Comparison of ENCODE assay signal across 8 mouse cellular contexts in genomic region chr10:81288601-81289000, GRCm38 (mm10). TPM values are rescaled to one million over a fixed set of nuclear protein-coding genes. Genes with fewer than 3 reads are reported as not detected.
A peak's percentile ranks its signal among the peaks of the same experiment; 100 is the strongest.
DNase-seq lines count a peak whose midpoint lies in the region; ATAC-seq lines count a peak whose summit lies in the region.

No protein-coding gene starts in this region.

- H3K9me3 ChIP-seq in hindbrain, embryonic 14.5 days (ENCODE audit: control insufficient read depth, low read length) = no peaks in the 10 kb centered on the region
- no peaks in the 10 kb centered on the region for H3K9me3 ChIP-seq in hindbrain, embryonic 12.5 days (replicated peaks)
- H3K9me3 ChIP-seq in stomach, embryonic 16.5 days (replicated peaks; ENCODE audit: control insufficient read depth, low read length) = no peaks in the 10 kb centered on the region

- H3K9ac ChIP-seq in hindbrain, embryonic 14.5 days = peak overlapping the region; percentile 16; the same call in 1 of the 2 replicates
- H3K9ac ChIP-seq in hindbrain, embryonic 12.5 days = no peak overlapping the region
- H3K9ac ChIP-seq in stomach, embryonic 16.5 days (ENCODE audit: low read length) = no peak overlapping the region

- peaks cover 45% of the 10 kb centered on the region for H3K27me3 ChIP-seq in hindbrain, embryonic 14.5 days (ENCODE audit: control insufficient read depth, insufficient read depth, low read length)
- peaks cover 53% of the 10 kb centered on the region for H3K27me3 ChIP-seq in hindbrain, embryonic 12.5 days
- H3K27me3 ChIP-seq in stomach, embryonic 16.5 days (ENCODE audit: control insufficient read depth, insufficient read depth, low read length) = peaks cover 14% of the 10 kb centered on the region

- WGBS in hindbrain, embryonic 14.5 days = 34% methylated on average over 6 of the region's 6 CpGs
- WGBS in hindbrain, embryonic 12.5 days = 43% methylated on average over 6 of the region's 6 CpGs
- WGBS in stomach, embryonic 16.5 days = 30% methylated on average over 6 of the region's 6 CpGs

- no peak overlapping the region for H3K4me3 ChIP-seq in hindbrain, embryonic 14.5 days (replicated peaks; ENCODE audit: low read length)
- H3K4me3 ChIP-seq in hindbrain, embryonic 12.5 days = no peak overlapping the region
- H3K4me3 ChIP-seq in stomach, embryonic 16.5 days (replicated peaks; ENCODE audit: low read length) = no peak overlapping the region

- no peak for ATAC-seq in hindbrain, embryonic 14.5 days (ENCODE audit: low FRiP score)
- no peak for ATAC-seq in hindbrain, embryonic 12.5 days (ENCODE audit: low FRiP score)
- ATAC-seq in stomach, embryonic 16.5 days (ENCODE audit: insufficient read depth, low FRiP score) = no peak
- no peak for ATAC-seq in monocyte, adult 5-6 weeks (replicated peaks; ENCODE audit: insufficient number of reproducible peaks, low FRiP score, low TSS enrichment, poor library complexity, severe bottlenecking)

- no peaks in the 10 kb centered on the region for H3K36me3 ChIP-seq in hindbrain, embryonic 14.5 days (replicated peaks; ENCODE audit: control insufficient read depth, insufficient read depth)
- no peaks in the 10 kb centered on the region for H3K36me3 ChIP-seq in hindbrain, embryonic 12.5 days
- H3K36me3 ChIP-seq in stomach, embryonic 16.5 days (ENCODE audit: control insufficient read depth, insufficient read depth, low read length) = no peaks in the 10 kb centered on the region

- peaks cover 8% of the 10 kb centered on the region for H3K4me1 ChIP-seq in hindbrain, embryonic 14.5 days (replicated peaks; ENCODE audit: control insufficient read depth, insufficient read depth, low read length)
- H3K4me1 ChIP-seq in hindbrain, embryonic 12.5 days = peaks cover 19% of the 10 kb centered on the region
- H3K4me1 ChIP-seq in stomach, embryonic 16.5 days (ENCODE audit: control insufficient read depth, insufficient read depth, low read length) = peaks cover 36% of the 10 kb centered on the region

- no peak overlapping the region for H3K4me2 ChIP-seq in hindbrain, embryonic 14.5 days (replicated peaks)
- H3K4me2 ChIP-seq in hindbrain, embryonic 12.5 days (replicated peaks) = no peak overlapping the region
- H3K4me2 ChIP-seq in stomach, embryonic 16.5 days (ENCODE audit: low read depth, low read length) = peak overlapping the region; percentile 25; the same call in 1 of the 2 replicates

- no peak overlapping the region for H3K27ac ChIP-seq in hindbrain, embryonic 14.5 days
- H3K27ac ChIP-seq in hindbrain, embryonic 12.5 days = no peak overlapping the region
- no peak overlapping the region for H3K27ac ChIP-seq in stomach, embryonic 16.5 days (ENCODE audit: low read length)

- DNase-seq in hindbrain, embryonic 14.5 days (ENCODE audit: low spot score) = peak; percentile 49
- DNase-seq in urinary bladder, postnatal 14 days (ENCODE audit: low spot score) = peak; percentile 52
- no peak for DNase-seq in urinary bladder, postnatal 4 days (ENCODE audit: low spot score in 2 of 2)
- DNase-seq in forelimb bud, embryonic 11.5 days (ENCODE audit: low read depth, low spot score) = peak; percentile 49
- DNase-seq in gastrocnemius, postnatal 4 days (ENCODE audit: low spot score in 2 of 2) = no peak

RNA-seq across cellular contexts. Expression of gene Tjp3, which starts 2.8 kb away (rescaled TPM):
- 3.9 and 6.0 TPM in 2 replicates for polyA plus RNA-seq in hindbrain, embryonic 14.5 days (2014; fragmentation: Nextera tagmentation; extraction: Ambion mirVana)
- polyA plus RNA-seq in hindbrain, embryonic 12.5 days (2016; fragmentation: Nextera tagmentation; extraction: Ambion mirVana) = 5.4 and 6.8 TPM in 2 replicates
- 29.1 and 35.7 TPM in 2 replicates for polyA plus RNA-seq in stomach, embryonic 16.5 days (2015; fragmentation: Nextera tagmentation; extraction: Ambion mirVana)
- 2.6 to 8.9 TPM (median 3.0 TPM) in 3 replicates for total RNA-seq in monocyte, adult 5-6 weeks (2017)
- under 1 TPM; 0.25 to 0.44 TPM for total RNA-seq in gastrocnemius, postnatal 4 days (2021)

RNA-seq across cellular contexts. Expression of gene Pip5k1c, which starts 4.2 kb away (rescaled TPM):
- polyA plus RNA-seq in hindbrain, embryonic 14.5 days (2014; fragmentation: Nextera tagmentation; extraction: Ambion mirVana) = 137 and 151 TPM in 2 replicates
- 97.3 and 103 TPM in 2 replicates for polyA plus RNA-seq in hindbrain, embryonic 12.5 days (2016; fragmentation: Nextera tagmentation; extraction: Ambion mirVana)
- 40.8 and 41.8 TPM in 2 replicates for polyA plus RNA-seq in stomach, embryonic 16.5 days (2015; fragmentation: Nextera tagmentation; extraction: Ambion mirVana)
- total RNA-seq in monocyte, adult 5-6 weeks (2017) = 47.3 to 69.4 TPM (median 50.3 TPM) in 3 replicates
- total RNA-seq in gastrocnemius, postnatal 4 days (2021) = 10 to 100 TPM; 35.8 TPM

RNA-seq across cellular contexts. Expression of gene Apba3, which starts 21.8 kb away (rescaled TPM):
- 26.4 and 31.5 TPM in 2 replicates for polyA plus RNA-seq in hindbrain, embryonic 14.5 days (2014; fragmentation: Nextera tagmentation; extraction: Ambion mirVana)
- polyA plus RNA-seq in hindbrain, embryonic 12.5 days (2016; fragmentation: Nextera tagmentation; extraction: Ambion mirVana) = 36.9 and 38.1 TPM in 2 replicates
- polyA plus RNA-seq in stomach, embryonic 16.5 days (2015; fragmentation: Nextera tagmentation; extraction: Ambion mirVana) = 61.6 and 66.9 TPM in 2 replicates
- 8.9 to 13.4 TPM (median 11.5 TPM) in 3 replicates for total RNA-seq in monocyte, adult 5-6 weeks (2017)
- total RNA-seq in gastrocnemius, postnatal 4 days (2021) = 10 to 100 TPM; 49.2 to 50.2 TPM

RNA-seq across cellular contexts. Expression of gene Mrpl54, which starts 21.9 kb away (rescaled TPM):
- 136 and 142 TPM in 2 replicates for polyA plus RNA-seq in hindbrain, embryonic 14.5 days (2014; fragmentation: Nextera tagmentation; extraction: Ambion mirVana)
- 142 and 155 TPM in 2 replicates for polyA plus RNA-seq in hindbrain, embryonic 12.5 days (2016; fragmentation: Nextera tagmentation; extraction: Ambion mirVana)
- polyA plus RNA-seq in stomach, embryonic 16.5 days (2015; fragmentation: Nextera tagmentation; extraction: Ambion mirVana) = 197 and 220 TPM in 2 replicates
- total RNA-seq in monocyte, adult 5-6 weeks (2017) = 77.4 to 89.3 TPM (median 78.0 TPM) in 3 replicates
- total RNA-seq in gastrocnemius, postnatal 4 days (2021) = 10 to 100 TPM; 90.0 to 97.6 TPM

RNA-seq across cellular contexts. Expression of gene Cactin, which starts 32.3 kb away (rescaled TPM):
- polyA plus RNA-seq in hindbrain, embryonic 14.5 days (2014; fragmentation: Nextera tagmentation; extraction: Ambion mirVana) = 18.7 and 20.6 TPM in 2 replicates
- polyA plus RNA-seq in hindbrain, embryonic 12.5 days (2016; fragmentation: Nextera tagmentation; extraction: Ambion mirVana) = 53.3 and 54.5 TPM in 2 replicates
- polyA plus RNA-seq in stomach, embryonic 16.5 days (2015; fragmentation: Nextera tagmentation; extraction: Ambion mirVana) = 22.4 and 26.7 TPM in 2 replicates
- 24.5 to 34.3 TPM (median 25.5 TPM) in 3 replicates for total RNA-seq in monocyte, adult 5-6 weeks (2017)
- total RNA-seq in gastrocnemius, postnatal 4 days (2021) = 10 to 100 TPM; 17.8 to 18.3 TPM

Comparison
In these comparisons a context has a peak if more than half of its experiments do, and no peak if none do; other contexts are left out.
1. DNase-seq: peak in hindbrain, embryonic 14.5 days (single experiment), urinary bladder, postnatal 14 days (single experiment) and forelimb bud, embryonic 11.5 days (single experiment); none in urinary bladder, postnatal 4 days (0 of 2) and gastrocnemius, postnatal 4 days (0 of 2).